Mouse (Mus musculus) midbrain, embryonic 14.5 days (tissue): ENCODE measurements around the gene Erh. TPM values are rescaled to one million over a fixed set of nuclear protein-coding genes. Genes with fewer than 3 reads are reported as not detected.
A peak's percentile ranks its signal among the peaks of the same experiment; 100 is the strongest.

Source experiments
- ATAC-seq: fragments of 200-750 bp; cut with Nextera tagmentation; 2 replicates; pipeline ENCODE4 v1.8.0; 2017; ENCODE audit warnings: moderate number of reproducible peaks, moderate library complexity; ENCODE audit not compliant: low FRiP score, low TSS enrichment
- DNase-seq: peaks from one replicate; pipeline ENCODE4 v3.0.0-alpha.2; 2015
- H3K27ac ChIP-seq: fragments of 300-500 bp; sonication (generic); replicated peaks from 2 replicates; pipeline ENCODE4 v1.5.1; 2014; ENCODE audit warnings: mild to moderate bottlenecking, low read depth, low read length, moderate library complexity
- H3K27me3 ChIP-seq: fragments of 300-500 bp; sonication (generic); 2 replicates; pipeline ENCODE4 v1.6.1; 2014; ENCODE audit warnings: low read length, control low read depth, mixed read lengths; ENCODE audit not compliant: control insufficient read depth, insufficient read depth
- H3K36me3 ChIP-seq: fragments of 300-500 bp; sonication (generic); 2 replicates; pipeline ENCODE4 v1.6.1; 2014; ENCODE audit warnings: low read length, control low read depth; ENCODE audit not compliant: control insufficient read depth, insufficient read depth
- H3K4me1 ChIP-seq: fragments of 300-500 bp; sonication (generic); 2 replicates; pipeline ENCODE4 v1.6.1; 2014; ENCODE audit warnings: mild to moderate bottlenecking, antibody characterized with exemption, low read length, control low read depth; ENCODE audit not compliant: control insufficient read depth, insufficient read depth
- H3K4me2 ChIP-seq: fragments of 300-500 bp; sonication (generic); 2 replicates; pipeline ENCODE4 v1.6.1; 2014; ENCODE audit warnings: mild to moderate bottlenecking, low read length, moderate library complexity
- H3K4me3 ChIP-seq: fragments of 300-500 bp; sonication (generic); replicated peaks from 2 replicates; pipeline ENCODE4 v1.5.1; 2014; ENCODE audit warnings: low read depth, low read length
- H3K9ac ChIP-seq: fragments of 300-500 bp; sonication (generic); replicated peaks from 2 replicates; pipeline ENCODE4 v1.6.1; 2014; ENCODE audit warnings: mild to moderate bottlenecking, low read length, moderate library complexity
- H3K9me3 ChIP-seq: fragments of 300-500 bp; sonication (generic); 2 replicates; pipeline ENCODE4 v1.6.1; 2016; ENCODE audit warnings: low read length, control low read depth, mixed read lengths; ENCODE audit not compliant: control insufficient read depth
- WGBS: fragments of 180-500 bp; shearing (Covaris S2); extraction: QIAGEN DNeasy Blood & Tissue Kit; methylation state at CpG from one replicate; pipeline ENCODE4 v1.1.7; 2014; 5-methylcytosine and 5-hydroxymethylcytosine counted together
- polyA plus RNA-seq: library from polyadenylated mRNA; unstranded; fragments of >200 nt; fragmentation: Nextera tagmentation; extraction: Ambion mirVana; gene quantifications from 2 replicates; pipeline ENCODE4 v1.2.1, GENCODE M21; 2014

Erh gene
- polyA plus RNA-seq: 258 and 288 TPM in 2 replicates

DNA sequence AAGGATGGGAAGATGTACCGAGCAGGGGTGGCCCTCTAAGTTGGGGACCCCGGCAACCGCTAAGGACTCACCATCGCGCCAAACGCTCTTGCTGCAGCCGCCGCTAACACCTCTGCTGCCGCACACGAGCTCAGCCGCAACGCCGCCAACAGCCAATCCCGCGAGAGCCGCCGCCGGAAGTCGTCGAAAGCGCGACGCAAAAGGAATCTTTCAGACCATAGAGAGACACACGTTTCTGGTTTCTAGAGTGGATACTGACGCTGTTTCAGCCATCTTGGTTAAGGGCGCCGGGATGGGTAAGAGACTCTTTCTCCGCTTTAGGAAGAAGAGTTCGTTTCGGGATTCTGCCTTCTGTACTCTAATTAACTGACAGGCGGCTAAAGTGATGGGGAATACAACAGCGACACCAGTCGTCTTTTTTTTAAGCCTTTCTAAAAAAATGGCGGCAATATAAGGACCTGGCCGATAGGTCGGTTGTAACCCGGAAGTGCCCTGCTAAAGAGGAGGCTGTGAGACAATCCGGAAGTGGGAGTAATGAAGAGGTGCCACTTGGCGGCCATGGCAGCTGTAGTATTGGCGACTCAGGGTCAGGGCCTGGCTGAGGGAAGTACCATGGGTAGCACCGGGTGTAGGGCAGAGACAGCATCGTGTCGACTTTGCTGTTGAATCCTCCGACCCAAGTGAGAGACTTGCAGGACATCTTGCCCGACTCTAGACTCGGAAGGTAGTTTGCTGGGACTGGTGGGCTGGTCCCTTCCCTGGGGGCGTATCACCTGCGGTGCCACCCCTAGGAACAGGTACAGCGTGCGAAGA lies at the start of gene Erh, which contains the start of gene Slc39a9:
Gene Erh (minus strand): TSS at position 649 of the 813 bp plus-strand sequence.
Gene Slc39a9 (plus strand): TSS at position 191 of the 813 bp plus-strand sequence.
- under 1% methylated on average over 50 of the region's 50 CpGs for WGBS

DNA sequence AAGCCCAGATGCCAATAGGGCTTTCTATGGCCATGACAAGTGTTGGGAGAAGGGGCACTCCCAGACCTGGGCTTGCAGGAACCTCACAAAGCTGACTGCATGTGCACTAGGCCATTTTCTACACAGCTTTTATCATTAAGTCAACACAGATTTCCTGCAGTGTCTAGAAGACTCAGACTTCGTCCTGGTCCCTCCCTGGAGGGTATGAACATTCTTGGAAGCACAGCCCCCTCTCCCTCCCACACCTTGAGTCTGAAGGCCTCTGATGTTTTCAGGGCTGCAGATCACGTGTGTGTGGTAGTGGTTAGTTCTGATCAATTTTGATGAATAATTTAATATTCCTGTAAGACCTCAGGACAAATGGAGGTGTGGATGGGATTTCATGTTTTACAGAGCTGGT lies 49.6 kb upstream of the Erh start:
- no peaks in the 10 kb centered on the region for H3K9me3 ChIP-seq
- 44% methylated on average over 2 of the region's 2 CpGs for WGBS
- ATAC-seq (no peak), DNase-seq (peak; percentile 26)
- H3K27ac ChIP-seq: no peak overlapping the region
- H3K9ac ChIP-seq: no peak overlapping the region
- no peak overlapping the region for H3K4me2 ChIP-seq
- no peaks in the 10 kb centered on the region for H3K36me3 ChIP-seq
- no peak overlapping the region for H3K4me3 ChIP-seq
- peaks cover 11% of the 10 kb centered on the region; the same call in 1 of the 2 replicates for H3K4me1 ChIP-seq
- peaks cover 38% of the 10 kb centered on the region for H3K27me3 ChIP-seq

More for the DNA sequence above, at the start of gene Erh, which contains the start of gene Slc39a9:
- H3K9me3 ChIP-seq: no peaks in the 10 kb centered on the region
- H3K36me3 ChIP-seq: peaks cover 27% of the 10 kb centered on the region
- no peaks in the 10 kb centered on the region for H3K27me3 ChIP-seq
- H3K4me2 ChIP-seq: peak within 1 kb of the TSS; percentile 96
- peak within 1 kb of the TSS; percentile 87 for H3K9ac ChIP-seq
- H3K27ac ChIP-seq: peak within 1 kb of the TSS; percentile 88
- DNase-seq: peak; percentile 97
- ATAC-seq: peak; percentile 95
- peak within 1 kb of the TSS; percentile 93 for H3K4me3 ChIP-seq
- peaks cover 36% of the 10 kb centered on the region for H3K4me1 ChIP-seq

DNA sequence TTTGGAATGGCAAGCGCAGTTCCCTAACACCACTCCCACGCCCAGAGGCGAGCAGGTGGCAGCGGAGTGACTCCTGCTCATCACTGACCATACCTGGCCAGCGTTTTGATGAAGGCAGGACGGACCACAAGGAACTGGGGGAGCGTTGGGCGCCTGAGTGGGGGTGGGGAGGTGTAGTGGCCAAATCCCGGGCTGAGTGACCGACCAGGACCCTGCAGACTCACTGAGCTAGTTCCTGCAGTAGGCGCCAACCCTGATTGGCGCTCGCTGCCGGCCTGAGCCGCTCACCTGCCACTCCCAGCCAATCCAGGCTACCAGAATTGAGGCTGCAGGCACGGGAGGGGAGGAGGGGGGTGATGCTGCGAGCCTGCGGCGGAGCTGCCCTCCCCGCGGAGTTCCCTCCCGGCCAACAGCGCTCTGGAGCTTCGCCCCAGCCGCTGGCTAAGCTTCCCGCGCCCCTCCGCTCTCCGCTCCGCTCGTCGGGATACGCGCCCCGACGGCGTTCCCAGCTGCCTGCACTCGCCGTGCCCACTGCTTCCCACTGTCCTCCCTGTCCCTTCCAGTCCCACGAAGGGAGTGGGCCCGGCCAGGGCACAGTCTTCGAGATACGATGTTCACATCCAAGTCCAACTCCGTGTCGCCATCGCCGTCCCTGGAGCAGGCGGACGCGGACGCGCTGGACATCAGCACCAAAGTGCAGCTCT lies 48.3 kb upstream of the Erh start, which contains the start of gene Plekhd1:
Gene Plekhd1 (plus strand): TSS at position 323 of the 704 bp plus-strand sequence.
- Histone ChIP-seq H3K27ac (no peak within 1 kb of the TSS), H3K9ac (no peak within 1 kb of the TSS; the same call in 1 of the 2 replicates), H3K27me3 (peaks cover 38% of the 10 kb centered on the region), H3K4me1 (peaks cover 11% of the 10 kb centered on the region; the same call in 1 of the 2 replicates), H3K4me2 (peak within 1 kb of the TSS; percentile 58), H3K4me3 (peak within 1 kb of the TSS; percentile 40), H3K9me3 (no peaks in the 10 kb centered on the region), H3K36me3 (no peaks in the 10 kb centered on the region)
- WGBS: 1% methylated on average over 52 of the region's 52 CpGs
- ATAC-seq: peak; percentile 55; the same call in 1 of the 2 replicates
- DNase-seq: peak; percentile 69

DNA sequence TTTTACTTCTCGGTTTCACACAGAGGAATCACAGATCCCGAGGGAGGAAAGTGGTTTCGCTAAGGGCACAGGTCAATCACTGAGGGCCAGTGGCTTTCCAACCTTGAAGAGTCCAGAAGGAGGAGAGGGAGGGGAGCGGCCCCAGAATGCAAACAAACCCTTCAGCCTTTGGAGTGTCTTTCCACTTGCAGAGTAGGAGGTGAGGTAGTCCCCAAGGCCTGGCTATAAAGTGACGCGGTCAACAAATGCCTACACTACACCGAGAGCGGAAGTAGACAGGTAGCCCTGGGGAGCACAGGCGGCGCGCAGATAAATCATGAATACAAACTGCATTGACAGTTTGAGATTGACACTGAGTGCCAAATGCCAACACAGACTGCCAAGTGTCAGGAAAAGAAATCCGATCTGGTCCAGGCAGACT lies 47.5 kb upstream of the Erh start:
- ATAC-seq: no peak
- H3K4me2 ChIP-seq: peak overlapping the region; percentile 58
- peaks cover 38% of the 10 kb centered on the region for H3K27me3 ChIP-seq
- peak overlapping the region; percentile 40 for H3K4me3 ChIP-seq
- no peaks in the 10 kb centered on the region for H3K9me3 ChIP-seq
- WGBS: 15% methylated on average over 12 of the region's 12 CpGs
- peak; percentile 13 for DNase-seq
- peaks cover 11% of the 10 kb centered on the region; the same call in 1 of the 2 replicates for H3K4me1 ChIP-seq
- H3K27ac ChIP-seq: no peak overlapping the region
- H3K9ac ChIP-seq: no peak overlapping the region
- no peaks in the 10 kb centered on the region for H3K36me3 ChIP-seq

DNA sequence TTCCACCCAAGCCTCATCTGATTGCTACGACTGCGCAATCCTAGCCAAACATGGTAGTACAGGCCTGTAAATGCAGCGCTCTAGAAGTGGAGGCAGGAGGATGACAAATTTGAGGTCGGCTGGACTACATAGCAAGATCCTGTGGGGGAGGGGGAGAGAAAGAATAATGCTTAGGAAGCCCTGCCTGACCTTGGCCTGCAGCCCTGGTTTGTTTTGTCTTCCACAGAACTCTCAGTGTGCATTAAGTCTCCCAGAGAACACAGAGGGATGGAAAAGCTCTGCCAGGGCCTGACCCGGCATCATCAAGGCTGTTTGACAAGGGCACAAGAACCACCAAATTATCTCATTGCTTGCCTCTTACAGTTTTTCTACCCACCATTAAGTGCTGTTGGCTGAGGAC lies 45.6 kb upstream of the Erh start:
- Histone ChIP-seq H3K4me2 (no peak overlapping the region), H3K27me3 (peaks cover 38% of the 10 kb centered on the region), H3K9ac (no peak overlapping the region), H3K36me3 (no peaks in the 10 kb centered on the region), H3K27ac (no peak overlapping the region), H3K4me3 (no peak overlapping the region), H3K4me1 (peaks cover 11% of the 10 kb centered on the region; the same call in 1 of the 2 replicates), H3K9me3 (no peaks in the 10 kb centered on the region)
- DNase-seq (no peak), ATAC-seq (no peak)
- 65% methylated on average over 5 of the region's 5 CpGs for WGBS

DNA sequence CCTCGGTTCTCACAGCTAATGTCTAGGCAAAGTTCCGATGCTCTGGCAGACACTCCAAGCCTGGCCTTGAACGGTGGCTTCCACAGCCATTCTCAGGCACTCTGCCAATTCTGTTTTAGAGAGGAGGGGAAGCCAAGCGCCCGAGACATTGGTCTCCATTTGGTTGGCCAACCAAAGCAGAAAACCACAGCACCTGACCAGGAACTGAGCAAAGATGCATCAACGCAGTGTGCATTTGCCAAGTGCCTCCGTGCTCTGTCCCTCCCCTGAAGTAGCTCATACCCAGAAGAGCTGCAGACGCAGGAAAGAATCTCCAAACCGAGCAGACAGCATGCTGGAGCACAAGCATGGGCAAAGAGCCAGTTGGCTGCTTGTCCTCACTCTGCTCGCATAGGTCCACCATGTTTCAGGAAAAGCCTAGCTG lies 43.7 kb upstream of the Erh start:
- Histone ChIP-seq H3K27me3 (peaks cover 19% of the 10 kb centered on the region), H3K4me3 (no peak overlapping the region), H3K36me3 (no peaks in the 10 kb centered on the region), H3K9me3 (no peaks in the 10 kb centered on the region), H3K4me1 (peaks cover 6% of the 10 kb centered on the region; the same call in 1 of the 2 replicates), H3K9ac (no peak overlapping the region), H3K27ac (no peak overlapping the region), H3K4me2 (no peak overlapping the region)
- no peak for ATAC-seq
- peak; percentile 39 for DNase-seq
- WGBS: 75% methylated on average over 10 of the region's 10 CpGs

DNA sequence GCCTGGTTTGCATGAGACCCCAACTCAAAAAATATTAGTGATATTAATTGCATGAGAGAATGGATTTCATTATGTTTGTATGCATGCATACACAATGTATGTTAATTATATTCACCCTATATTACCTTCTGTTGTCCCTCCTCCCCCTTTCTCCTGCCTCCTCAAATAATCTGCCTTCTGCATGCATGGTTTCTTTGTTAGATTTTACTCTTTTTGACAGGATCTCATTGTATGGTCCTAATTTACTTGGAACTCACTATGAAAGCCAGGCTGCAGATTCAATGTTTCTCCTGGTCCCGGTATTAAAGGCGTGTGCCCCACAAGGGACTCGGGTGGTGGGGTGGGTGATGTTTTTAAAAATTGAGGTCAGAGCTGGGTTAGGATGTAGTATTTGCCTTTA lies 40.2 kb upstream of the Erh start:
- H3K36me3 ChIP-seq: peaks cover 5% of the 10 kb centered on the region
- ATAC-seq (no peak), DNase-seq (no peak)
- H3K27me3 ChIP-seq: no peaks in the 10 kb centered on the region
- H3K4me3 ChIP-seq: no peak overlapping the region
- H3K9ac ChIP-seq: no peak overlapping the region
- H3K27ac ChIP-seq: no peak overlapping the region
- H3K4me2 ChIP-seq: no peak overlapping the region
- H3K9me3 ChIP-seq: no peaks in the 10 kb centered on the region
- no peaks in the 10 kb centered on the region for H3K4me1 ChIP-seq
- WGBS: 68% methylated on average over 3 of the region's 3 CpGs

DNA sequence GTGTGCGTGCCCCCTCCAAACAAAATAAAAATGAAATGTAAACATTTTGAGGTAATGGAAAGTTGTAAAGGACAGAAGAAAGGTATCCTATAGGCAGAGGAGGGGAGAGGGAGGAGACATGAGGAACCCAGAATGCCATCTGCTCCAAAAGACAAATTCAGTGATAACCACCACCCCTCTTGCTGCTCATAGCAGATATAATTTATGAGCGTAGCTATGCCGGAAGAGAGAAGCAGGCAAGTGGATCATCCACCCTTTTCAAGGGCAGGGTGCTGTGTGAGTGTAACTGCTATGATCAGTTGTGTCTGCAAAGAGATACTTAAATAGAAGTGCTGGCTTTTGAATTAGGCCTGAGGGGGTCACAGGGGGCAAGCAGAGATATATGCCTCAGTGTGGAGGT lies 39.4 kb upstream of the Erh start:
- Histone ChIP-seq H3K4me1 (no peaks in the 10 kb centered on the region), H3K27ac (no peak overlapping the region), H3K4me2 (no peak overlapping the region), H3K9me3 (no peaks in the 10 kb centered on the region), H3K27me3 (no peaks in the 10 kb centered on the region), H3K36me3 (peaks cover 9% of the 10 kb centered on the region), H3K4me3 (no peak overlapping the region), H3K9ac (no peak overlapping the region)
- DNase-seq: no peak
- 92% methylated on average over 3 of the region's 3 CpGs for WGBS
- ATAC-seq: no peak
